In genomic region chr1:171280250-171280915, GRCm38 (mm10) we compare ENCODE assay signal across 8 mouse cellular contexts. TPM values are rescaled to one million over a fixed set of nuclear protein-coding genes. Genes with fewer than 3 reads are reported as not detected.
A peak's percentile ranks its signal among the peaks of the same experiment; 100 is the strongest.
DNase-seq lines count a peak whose midpoint lies in the region; ATAC-seq and TF ChIP-seq lines count a peak whose summit lies in the region.

No protein-coding gene starts in this region.

- peak overlapping the region; percentile 60 for H3K9ac ChIP-seq in forebrain, embryonic 15.5 days (replicated peaks)
- peak overlapping the region; percentile 77 for H3K9ac ChIP-seq in kidney, embryonic 15.5 days
- peak overlapping the region; percentile 85 for H3K9ac ChIP-seq in midbrain, embryonic 11.5 days (ENCODE audit: low read length)

- no peak for TF ChIP-seq CTCF in E14TG2a.4 (conservative IDR thresholded peaks at IDR 0.05; ENCODE audit: low read length)

- peak overlapping the region; percentile 80 for H3K4me2 ChIP-seq in forebrain, embryonic 15.5 days (replicated peaks)
- H3K4me2 ChIP-seq in kidney, embryonic 15.5 days: peak overlapping the region; percentile 80
- peak overlapping the region; percentile 86 for H3K4me2 ChIP-seq in midbrain, embryonic 11.5 days

- peak overlapping the region; percentile 86 for H3K4me3 ChIP-seq in E14TG2a.4 (replicated peaks; ENCODE audit: low read length)
- peak overlapping the region; percentile 55 for H3K4me3 ChIP-seq in forebrain, embryonic 15.5 days
- peak overlapping the region; percentile 63 for H3K4me3 ChIP-seq in kidney, embryonic 15.5 days (replicated peaks)
- H3K4me3 ChIP-seq in midbrain, embryonic 11.5 days (ENCODE audit: low read depth, low read length): peak overlapping the region; percentile 69

- no peak; the same call in 1 of the 2 replicates for ATAC-seq in forebrain, embryonic 15.5 days (replicated peaks)
- peak; percentile 32 for ATAC-seq in kidney, embryonic 15.5 days (replicated peaks; ENCODE audit: low FRiP score)
- ATAC-seq in midbrain, embryonic 11.5 days (ENCODE audit: low FRiP score): no peak; the same call in 1 of the 2 replicates
- ATAC-seq in inflammation-experienced regulatory T-cells, adult 6 months: no peak

- peaks cover 55% of the 10 kb centered on the region for H3K4me1 ChIP-seq in E14TG2a.4 (replicated peaks; ENCODE audit: low read depth, low read length)
- H3K4me1 ChIP-seq in forebrain, embryonic 15.5 days: peaks cover 28% of the 10 kb centered on the region
- H3K4me1 ChIP-seq in kidney, embryonic 15.5 days: peaks cover 27% of the 10 kb centered on the region
- H3K4me1 ChIP-seq in midbrain, embryonic 11.5 days (ENCODE audit: control insufficient read depth, insufficient read depth, low read length): peaks cover 8% of the 10 kb centered on the region

- 1% methylated on average over 25 of the region's 25 CpGs for WGBS in forebrain, embryonic 15.5 days
- 1% methylated on average over 25 of the region's 25 CpGs for WGBS in kidney, embryonic 15.5 days
- WGBS in midbrain, embryonic 11.5 days: 2% methylated on average over 25 of the region's 25 CpGs

- no peak overlapping the region for H3K27ac ChIP-seq in forebrain, embryonic 15.5 days (replicated peaks)
- H3K27ac ChIP-seq in kidney, embryonic 15.5 days: peak overlapping the region; percentile 74
- H3K27ac ChIP-seq in midbrain, embryonic 11.5 days (ENCODE audit: low read depth, low read length): no peak overlapping the region

- no peaks in the 10 kb centered on the region for H3K27me3 ChIP-seq in E14TG2a.4 (ENCODE audit: insufficient read depth, low read length)
- no peaks in the 10 kb centered on the region for H3K27me3 ChIP-seq in forebrain, embryonic 15.5 days
- H3K27me3 ChIP-seq in kidney, embryonic 15.5 days: no peaks in the 10 kb centered on the region
- H3K27me3 ChIP-seq in midbrain, embryonic 11.5 days (ENCODE audit: control insufficient read depth, insufficient read depth, low read length): no peaks in the 10 kb centered on the region

- no peaks in the 10 kb centered on the region for H3K9me3 ChIP-seq in E14TG2a.4 (ENCODE audit: low read length)
- no peaks in the 10 kb centered on the region for H3K9me3 ChIP-seq in forebrain, embryonic 15.5 days
- no peaks in the 10 kb centered on the region for H3K9me3 ChIP-seq in kidney, embryonic 15.5 days (replicated peaks)
- no peaks in the 10 kb centered on the region for H3K9me3 ChIP-seq in midbrain, embryonic 11.5 days (ENCODE audit: control insufficient read depth, low read length)

- H3K36me3 ChIP-seq in E14TG2a.4 (ENCODE audit: insufficient read depth, low read length): peaks cover 74% of the 10 kb centered on the region
- peaks cover 46% of the 10 kb centered on the region for H3K36me3 ChIP-seq in forebrain, embryonic 15.5 days
- peaks cover 74% of the 10 kb centered on the region for H3K36me3 ChIP-seq in kidney, embryonic 15.5 days
- H3K36me3 ChIP-seq in midbrain, embryonic 11.5 days (ENCODE audit: control insufficient read depth, insufficient read depth, low read length): peaks cover 17% of the 10 kb centered on the region

- DNase-seq in cerebellum, adult 9-10 months: peak; percentile 36
- no peak for DNase-seq in cerebellum, adult 11 months
- DNase-seq in midbrain, embryonic 11.5 days (ENCODE audit: low spot score, missing footprints): no peak
- no peak for DNase-seq in embryo, embryonic 10 days (ENCODE audit: low spot score)

RNA-seq across cellular contexts. Expression of gene Ppox, which starts 0.6 kb away (rescaled TPM):
- 46.5 and 53.1 TPM in 2 replicates for polyA plus RNA-seq in forebrain, embryonic 15.5 days (2015; fragmentation: Nextera tagmentation; extraction: Ambion mirVana)
- 63.0 and 65.4 TPM in 2 replicates for polyA plus RNA-seq in kidney, embryonic 15.5 days (2015; fragmentation: Nextera tagmentation; extraction: Ambion mirVana)
- 54.1 and 56.3 TPM in 2 replicates for polyA plus RNA-seq in midbrain, embryonic 11.5 days (2014; fragmentation: Nextera tagmentation; extraction: Ambion mirVana)
- 10 to 100 TPM; 38.2 to 90.1 (median 78.6) TPM for polyA plus RNA-seq in inflammation-experienced regulatory T-cells, adult 6 months (2017; shearing (Covaris generic))

RNA-seq across cellular contexts. Expression of gene Usp21, which starts 7.4 kb away (rescaled TPM):
- 132 and 135 TPM in 2 replicates for polyA plus RNA-seq in forebrain, embryonic 15.5 days (2015; fragmentation: Nextera tagmentation; extraction: Ambion mirVana)
- 87.7 and 97.8 TPM in 2 replicates for polyA plus RNA-seq in kidney, embryonic 15.5 days (2015; fragmentation: Nextera tagmentation; extraction: Ambion mirVana)
- 84.7 and 88.6 TPM in 2 replicates for polyA plus RNA-seq in midbrain, embryonic 11.5 days (2014; fragmentation: Nextera tagmentation; extraction: Ambion mirVana)
- polyA plus RNA-seq in inflammation-experienced regulatory T-cells, adult 6 months (2017; shearing (Covaris generic)): 10 to 100 TPM; 11.0 to 25.3 (median 15.4) TPM

RNA-seq across cellular contexts. Expression of gene B4galt3, which starts 10.3 kb away (rescaled TPM):
- 107 and 111 TPM in 2 replicates for polyA plus RNA-seq in forebrain, embryonic 15.5 days (2015; fragmentation: Nextera tagmentation; extraction: Ambion mirVana)
- 80.4 and 94.3 TPM in 2 replicates for polyA plus RNA-seq in kidney, embryonic 15.5 days (2015; fragmentation: Nextera tagmentation; extraction: Ambion mirVana)
- 49.5 and 58.4 TPM in 2 replicates for polyA plus RNA-seq in midbrain, embryonic 11.5 days (2014; fragmentation: Nextera tagmentation; extraction: Ambion mirVana)
- 10 to 100 TPM; 35.3 to 68.9 (median 60.8) TPM for polyA plus RNA-seq in inflammation-experienced regulatory T-cells, adult 6 months (2017; shearing (Covaris generic))

RNA-seq across cellular contexts. Expression of gene Ufc1, which starts 14.4 kb away (rescaled TPM):
- polyA plus RNA-seq in forebrain, embryonic 15.5 days (2015; fragmentation: Nextera tagmentation; extraction: Ambion mirVana): 105 and 110 TPM in 2 replicates
- polyA plus RNA-seq in kidney, embryonic 15.5 days (2015; fragmentation: Nextera tagmentation; extraction: Ambion mirVana): 106 and 118 TPM in 2 replicates
- polyA plus RNA-seq in midbrain, embryonic 11.5 days (2014; fragmentation: Nextera tagmentation; extraction: Ambion mirVana): 115 and 117 TPM in 2 replicates
- polyA plus RNA-seq in inflammation-experienced regulatory T-cells, adult 6 months (2017; shearing (Covaris generic)): 100 to 1,000 TPM in 1 of 3 experiments, 10 to 100 TPM in 2; 74.6 to 118 (median 92.5) TPM

RNA-seq across cellular contexts. Expression of gene Ndufs2, which starts 29.2 kb away (rescaled TPM):
- 215 and 221 TPM in 2 replicates for polyA plus RNA-seq in forebrain, embryonic 15.5 days (2015; fragmentation: Nextera tagmentation; extraction: Ambion mirVana)
- 276 and 283 TPM in 2 replicates for polyA plus RNA-seq in kidney, embryonic 15.5 days (2015; fragmentation: Nextera tagmentation; extraction: Ambion mirVana)
- polyA plus RNA-seq in midbrain, embryonic 11.5 days (2014; fragmentation: Nextera tagmentation; extraction: Ambion mirVana): 232 and 274 TPM in 2 replicates
- 100 to 1,000 TPM; 106 to 120 (median 119) TPM for polyA plus RNA-seq in inflammation-experienced regulatory T-cells, adult 6 months (2017; shearing (Covaris generic))
